Mouse (Mus musculus): ENCODE measurements around the gene Bsn.

Gene Bsn

DNA sequence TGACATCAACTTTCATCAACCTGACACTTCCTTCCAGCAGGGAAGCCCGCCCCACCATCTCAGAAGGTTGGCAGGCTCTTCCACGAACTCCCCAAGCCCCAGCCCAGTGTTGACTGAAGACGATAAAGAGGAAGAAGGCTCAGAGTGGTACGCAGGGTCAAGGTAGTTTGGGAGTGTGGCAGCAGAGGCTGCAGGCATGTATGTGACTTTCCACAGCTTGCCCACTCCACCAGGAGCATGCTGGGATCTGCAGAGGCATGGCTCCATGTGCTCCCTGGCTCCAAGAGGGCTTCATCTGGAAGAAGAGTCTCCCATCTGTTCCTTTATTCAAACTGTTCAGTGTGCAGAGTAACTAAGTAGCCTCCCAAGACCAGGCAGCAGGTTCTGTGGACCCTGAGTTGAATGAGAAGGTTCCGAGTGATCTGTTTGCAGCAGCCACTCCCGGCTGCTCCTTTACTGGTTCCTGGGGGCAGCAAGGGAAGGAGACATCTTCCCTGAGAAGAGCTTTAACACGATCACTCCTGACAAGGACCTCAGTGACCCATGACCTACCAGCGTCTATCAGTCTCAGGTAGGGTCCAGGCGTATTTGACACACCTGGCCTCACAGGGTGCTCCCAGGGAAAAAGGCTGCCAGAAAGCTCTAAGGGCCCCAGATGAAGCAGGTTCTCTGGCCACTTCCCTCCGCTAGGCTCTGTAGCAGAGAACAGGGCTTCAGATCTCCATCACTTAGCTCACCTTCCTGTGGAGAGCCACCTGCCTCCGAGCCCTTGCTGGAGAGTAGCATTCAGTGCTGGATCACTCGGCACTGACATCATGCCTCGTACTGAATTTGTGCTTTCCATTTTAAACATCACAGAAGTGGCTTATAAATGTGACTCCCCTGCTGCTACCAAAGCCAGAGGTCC lies 60.9 kb downstream of the Bsn start:
- in situ Hi-C loops (cut with MseI, MboI): no loop called here

DNA sequence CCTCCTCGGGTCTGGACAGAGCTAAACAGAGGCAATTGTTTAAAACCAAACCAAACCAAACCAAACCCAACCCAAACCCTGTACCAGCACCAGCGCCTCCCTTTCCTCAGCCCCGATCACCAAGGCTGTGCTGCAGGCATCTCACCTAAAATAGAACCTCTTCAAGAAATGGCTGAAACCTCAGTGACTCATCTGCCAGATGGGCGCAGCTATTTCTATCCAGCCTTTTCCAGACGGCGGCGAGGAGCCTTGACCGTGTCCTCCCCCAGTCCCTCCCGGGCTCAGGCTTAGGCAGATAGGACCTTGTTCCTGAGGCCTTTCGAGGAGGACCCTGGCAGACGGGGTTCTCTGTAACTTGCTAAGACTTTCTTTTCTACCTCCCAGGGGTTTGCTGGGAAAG lies 61.9 kb downstream of the Bsn start:
- in situ Hi-C loops (cut with MseI, MboI): no loop called here

DNA sequence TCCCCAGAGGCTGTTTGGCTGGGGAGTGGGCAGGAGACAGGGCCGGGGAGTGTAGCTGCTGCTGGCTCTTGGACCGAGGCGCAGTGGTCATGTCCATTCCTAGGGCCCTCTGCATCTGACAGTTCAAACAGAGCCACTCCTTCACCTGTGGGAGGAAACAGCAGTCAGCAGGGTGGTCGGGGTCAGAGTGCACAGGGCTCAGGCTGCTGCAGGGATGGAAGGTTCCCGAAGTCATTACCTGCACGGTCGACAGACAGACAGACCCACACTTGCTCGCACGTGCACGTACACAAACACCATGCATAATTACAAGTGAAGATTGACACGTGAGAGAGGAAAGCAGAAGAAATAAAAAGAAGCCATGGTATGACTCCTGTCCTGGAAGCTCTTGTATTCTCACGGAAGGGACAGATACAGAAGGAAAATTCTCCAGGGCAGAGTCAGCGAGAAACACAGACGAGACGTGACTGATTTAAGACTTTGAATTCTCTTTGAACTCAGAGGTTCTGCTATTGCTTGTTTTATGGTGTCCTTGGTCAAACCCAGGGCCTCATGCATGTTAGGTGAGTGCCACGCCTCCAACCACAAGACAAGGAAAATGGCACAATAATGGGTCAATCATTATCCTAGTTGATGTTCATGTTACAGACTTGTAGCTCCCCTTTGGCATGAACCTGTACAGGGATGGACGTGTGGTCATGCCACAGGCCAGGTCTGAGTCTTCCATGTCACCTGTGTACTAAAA lies 63.6 kb downstream of the Bsn start:
- in situ Hi-C loops (cut with MseI, MboI): no loop called here

DNA sequence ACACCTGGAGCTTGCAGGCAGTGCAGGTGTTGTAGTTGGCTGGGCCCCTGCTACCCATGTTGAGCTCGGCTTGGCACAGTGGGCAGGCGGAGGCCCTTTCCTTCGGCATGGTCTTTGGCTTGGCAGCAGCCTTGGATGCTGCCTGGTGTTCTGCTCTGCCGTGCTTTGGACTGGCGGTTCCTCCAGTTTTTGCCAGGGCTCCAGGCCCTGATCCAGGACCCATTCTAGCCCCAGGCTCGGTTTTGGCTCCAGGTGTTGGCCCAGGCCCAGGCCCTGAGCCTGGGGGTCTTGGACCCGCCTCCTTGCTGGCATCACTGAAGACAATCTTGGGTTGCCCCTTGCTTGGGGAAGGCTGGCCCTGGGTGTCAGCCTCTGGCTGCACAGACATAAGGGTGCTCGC lies 64.5 kb downstream of the Bsn start:
- in situ Hi-C loops (cut with MseI, MboI): no loop called here

GRCm38 (mm10) chr9:108123916-108124315 lies 66.3 kb downstream of the Bsn start:
- in situ Hi-C loops (cut with MseI, MboI): no loop called here

GRCm38 (mm10) chr9:108121170-108121969 lies 68.8 kb downstream of the Bsn start:
- in situ Hi-C loops (cut with MseI, MboI): no loop called here

DNA sequence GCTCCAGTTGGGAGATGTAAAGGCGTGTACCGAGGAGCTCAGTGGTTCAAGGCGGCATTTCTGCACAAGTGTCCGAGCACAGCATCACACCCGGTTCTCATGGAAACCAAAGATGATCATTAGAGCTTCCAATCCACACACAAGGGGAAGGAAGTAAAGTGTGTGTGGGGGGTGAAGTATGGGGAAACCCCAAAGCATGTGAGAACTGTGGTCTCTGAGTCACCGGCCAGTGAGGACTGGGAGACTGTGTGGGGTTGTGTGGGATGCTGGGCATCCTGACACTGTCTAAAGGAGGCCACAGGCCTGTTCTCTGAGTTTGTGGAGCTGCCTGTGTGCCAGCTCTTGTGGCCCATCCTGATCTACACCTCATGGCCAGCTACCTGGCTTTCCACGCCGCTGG lies 69.5 kb downstream of the Bsn start:
- in situ Hi-C loops (cut with MseI, MboI): no loop called here

GRCm38 (mm10) chr9:108119891-108120411 lies 70.2 kb downstream of the Bsn start:
- in situ Hi-C loops (cut with MseI, MboI): no loop called here

GRCm38 (mm10) chr9:108117143-108117542 lies 73.0 kb downstream of the Bsn start:
- in situ Hi-C loops (cut with MseI, MboI): no loop called here

DNA sequence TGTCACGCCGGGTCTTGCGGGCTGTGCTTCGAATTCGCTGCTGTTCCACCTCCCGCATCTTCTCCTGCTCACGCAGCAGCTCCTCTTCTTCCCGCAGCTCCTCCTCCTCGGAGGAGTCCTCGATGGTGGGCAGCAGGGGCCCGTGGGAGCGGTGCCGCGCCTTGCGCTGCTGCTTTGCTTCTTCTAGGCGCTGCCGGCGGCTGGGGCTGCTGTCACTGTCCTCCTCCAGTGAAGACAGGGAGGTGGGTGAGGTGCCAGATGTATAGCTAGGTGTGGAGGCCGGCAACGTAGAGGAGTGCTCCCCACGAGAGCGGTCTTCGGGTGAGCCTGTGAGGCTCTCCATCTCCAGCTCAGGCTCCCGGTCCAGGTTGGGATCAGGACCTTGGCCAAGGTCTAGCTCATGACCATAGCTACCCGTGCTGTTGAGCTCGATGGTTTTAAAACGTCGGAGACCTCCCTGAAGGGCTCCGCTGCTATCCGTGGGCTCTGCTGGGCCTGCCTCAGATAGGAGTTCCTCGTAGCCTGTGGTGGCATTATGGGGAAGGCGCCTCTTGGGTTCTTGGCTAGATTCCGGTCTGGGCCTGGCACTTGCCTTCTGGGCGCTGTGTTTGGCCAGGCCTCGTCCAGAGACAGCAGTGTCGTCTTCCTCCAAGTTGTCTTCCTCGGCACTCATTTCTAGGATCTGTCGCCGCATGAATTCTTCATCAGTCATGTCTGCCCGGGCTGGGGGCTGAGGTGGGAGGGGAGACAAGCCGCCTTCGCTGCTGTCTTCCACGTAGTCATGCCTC lies 74.7 kb downstream of the Bsn start:
- in situ Hi-C loops (cut with MseI, MboI): no loop called here

GRCm38 (mm10) chr9:108112719-108113340 lies 77.4 kb downstream of the Bsn start:
- in situ Hi-C loops (cut with MseI, MboI): no loop called here

DNA sequence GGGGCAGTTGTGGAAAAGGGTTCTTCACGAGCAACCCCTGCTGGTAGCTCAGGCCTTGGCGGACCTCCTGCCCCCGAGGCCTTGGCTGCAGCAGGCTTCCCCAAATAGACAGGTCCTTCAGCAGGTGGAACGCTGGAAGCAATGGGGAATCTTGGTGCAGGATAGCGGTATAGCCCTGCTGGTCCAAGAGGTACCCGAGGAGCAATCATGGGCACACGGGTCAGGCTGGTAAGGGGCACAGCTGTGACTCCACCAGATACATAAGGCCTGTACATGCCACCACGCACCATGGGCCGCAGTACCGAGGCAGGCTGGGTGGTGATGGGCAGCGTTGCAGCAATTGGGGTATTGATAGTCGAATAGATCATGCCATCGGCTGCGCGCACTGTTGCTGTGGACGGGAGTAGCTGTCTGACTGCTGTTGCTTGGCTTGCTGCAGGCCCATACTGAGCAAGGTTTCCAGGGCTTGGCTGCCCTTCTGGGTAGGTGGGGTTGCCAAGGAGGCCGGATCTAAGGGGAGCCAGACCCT lies 78.5 kb downstream of the Bsn start:
- in situ Hi-C loops (cut with MseI, MboI): no loop called here

GRCm38 (mm10) chr9:108111101-108111592 lies 79.0 kb downstream of the Bsn start:
- in situ Hi-C loops (cut with MseI, MboI): no loop called here

- in situ Hi-C loops (cut with MseI, MboI): no loop called here
Measured at GRCm38 (mm10) chr9:108110160-108110559, 80.0 kb downstream of the Bsn start.

- in situ Hi-C loops (cut with MseI, MboI): no loop called here
Measured at GRCm38 (mm10) chr9:108107867-108108266, 82.3 kb downstream of the Bsn start.

- in situ Hi-C loops (cut with MseI, MboI): no loop called here
Measured at GRCm38 (mm10) chr9:108106090-108106489, 84.1 kb downstream of the Bsn start.

- in situ Hi-C loops (cut with MseI, MboI): no loop called here
Measured at GRCm38 (mm10) chr9:108105549-108105863, 84.7 kb downstream of the Bsn start.

DNA sequence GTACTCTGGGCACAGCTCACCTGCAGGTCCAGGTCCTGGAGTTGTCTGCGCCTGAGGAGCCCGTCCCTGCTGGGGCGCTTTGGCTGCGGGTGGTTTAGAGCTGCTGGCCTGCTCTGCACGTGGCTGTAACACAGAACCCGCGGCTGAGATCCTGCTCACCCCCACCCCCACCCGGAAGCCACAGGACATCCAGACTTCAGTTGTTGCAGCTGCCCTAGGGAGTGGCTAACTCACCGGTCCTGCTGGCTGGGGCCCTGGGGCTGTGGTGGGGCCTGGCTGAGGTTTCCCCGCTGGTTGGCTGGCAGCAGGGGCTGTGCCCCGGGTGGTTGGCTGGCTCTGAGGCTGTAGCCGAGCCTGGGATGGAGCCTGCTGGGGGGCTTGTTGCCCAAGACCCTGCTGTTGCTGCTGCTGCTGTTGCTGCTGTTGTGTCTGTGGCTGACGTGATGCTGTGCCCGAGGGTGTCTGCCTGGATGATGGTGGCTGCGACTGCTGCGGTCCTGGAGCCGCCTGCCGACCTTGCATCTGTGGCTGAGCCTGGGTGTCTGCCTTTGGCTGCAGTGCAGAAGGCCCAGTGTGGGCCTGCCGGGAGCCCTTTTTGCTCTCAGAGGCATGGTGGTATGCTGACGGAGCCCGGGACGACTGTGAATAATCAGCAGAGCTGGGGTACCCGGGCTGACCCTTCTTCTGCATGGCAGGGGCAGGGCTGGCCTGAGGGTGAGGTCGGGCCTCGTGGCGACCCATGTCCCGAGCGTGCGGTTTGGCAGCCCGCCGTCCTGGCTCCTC lies 85.2 kb downstream of the Bsn start:
- in situ Hi-C loops (cut with MseI, MboI): no loop called here

DNA sequence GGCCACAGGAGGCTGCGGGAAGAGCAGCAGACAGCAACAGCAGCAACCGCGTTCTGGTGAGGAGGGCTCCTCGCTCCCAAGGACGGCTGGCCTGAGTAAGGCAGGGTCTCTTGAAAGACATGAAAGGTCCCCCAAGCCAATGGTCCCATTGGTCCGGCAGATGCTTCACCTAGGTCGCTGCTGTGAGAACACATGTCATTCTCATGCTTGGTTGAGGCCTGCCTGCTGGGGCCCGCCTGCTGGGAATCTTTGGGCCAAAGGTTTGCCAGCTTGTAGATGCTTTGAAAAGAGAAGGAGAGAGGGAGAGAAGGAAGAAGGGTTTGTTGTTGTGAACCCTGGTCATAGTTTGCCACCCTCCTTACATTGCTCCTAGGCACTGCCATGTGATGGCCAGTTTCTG lies 90.6 kb downstream of the Bsn start:
- in situ Hi-C loops (cut with MseI, MboI): loop anchor here (5.0 kb wide), 2 partner anchors 38 to 93 kb away; partner anchors contain the start of gene Bsn (in 1 of the 2)
